Mouse (Mus musculus): ENCODE data around the gene Disp3. TPM values are rescaled to one million over a fixed set of nuclear protein-coding genes. Genes with fewer than 3 reads are reported as not detected.

Disp3 gene
- polyA plus RNA-seq, 1 experiment: 2.5 TPM

GRCm38 (mm10) chr4:148271656-148272055 is 16.1 kb downstream of the Disp3 start:
- Histone ChIP-seq H3K27ac (ENCODE audit: control insufficient read depth, insufficient read depth, low read depth, low read length) (no peak overlapping the region), H3K4me1 (ENCODE audit: control insufficient read depth, insufficient read depth, low read length) (peaks cover 12% of the 10 kb centered on the region), H3K36me3 (ENCODE audit: control insufficient read depth, insufficient read depth, low read length) (no peaks in the 10 kb centered on the region), H3K27me3 (ENCODE audit: control insufficient read depth, insufficient read depth, low read length) (no peaks in the 10 kb centered on the region), H3K4me3 (ENCODE audit: control insufficient read depth, low read depth, low read length) (peak overlapping the region; percentile 56)
- peak; percentile 3; the same call in 1 of the 2 replicates for TF ChIP-seq POLR2A (IDR thresholded peaks at IDR 0.05; ENCODE audit: control insufficient read depth, low read depth, low read length)
- no peak for TF ChIP-seq CTCF (IDR thresholded peaks at IDR 0.05; ENCODE audit: control insufficient read depth, insufficient read depth, insufficient replicate concordance, low read depth, low read length)

GRCm38 (mm10) chr4:148266973-148267507 is 20.7 kb downstream of the Disp3 start:
- H3K27ac ChIP-seq (ENCODE audit: control insufficient read depth, insufficient read depth, low read depth, low read length): no peak overlapping the region
- H3K27me3 ChIP-seq (ENCODE audit: control insufficient read depth, insufficient read depth, low read length): no peaks in the 10 kb centered on the region
- no peaks in the 10 kb centered on the region for H3K36me3 ChIP-seq (ENCODE audit: control insufficient read depth, insufficient read depth, low read length)
- H3K4me1 ChIP-seq (ENCODE audit: control insufficient read depth, insufficient read depth, low read length): peaks cover 9% of the 10 kb centered on the region
- H3K4me3 ChIP-seq (ENCODE audit: control insufficient read depth, low read depth, low read length): no peak overlapping the region
- TF ChIP-seq CTCF (IDR thresholded peaks at IDR 0.05; ENCODE audit: control insufficient read depth, insufficient read depth, insufficient replicate concordance, low read depth, low read length): no peak
- TF ChIP-seq POLR2A (IDR thresholded peaks at IDR 0.05; ENCODE audit: control insufficient read depth, low read depth, low read length): no peak

GRCm38 (mm10) chr4:148259941-148260340 is 27.8 kb downstream of the Disp3 start:
- Histone ChIP-seq H3K27ac (ENCODE audit: control insufficient read depth, insufficient read depth, low read depth, low read length) (no peak overlapping the region), H3K27me3 (ENCODE audit: control insufficient read depth, insufficient read depth, low read length) (no peaks in the 10 kb centered on the region), H3K4me3 (ENCODE audit: control insufficient read depth, low read depth, low read length) (no peak overlapping the region), H3K4me1 (ENCODE audit: control insufficient read depth, insufficient read depth, low read length) (no peaks in the 10 kb centered on the region), H3K36me3 (ENCODE audit: control insufficient read depth, insufficient read depth, low read length) (no peaks in the 10 kb centered on the region)
- TF ChIP-seq CTCF (IDR thresholded peaks at IDR 0.05; ENCODE audit: control insufficient read depth, insufficient read depth, insufficient replicate concordance, low read depth, low read length): no peak
- no peak for TF ChIP-seq POLR2A (IDR thresholded peaks at IDR 0.05; ENCODE audit: control insufficient read depth, low read depth, low read length)

GRCm38 (mm10) chr4:148249341-148249740 is 38.4 kb downstream of the Disp3 start:
- Histone ChIP-seq H3K4me3 (ENCODE audit: control insufficient read depth, low read depth, low read length) (no peak overlapping the region), H3K27ac (ENCODE audit: control insufficient read depth, insufficient read depth, low read depth, low read length) (no peak overlapping the region), H3K27me3 (ENCODE audit: control insufficient read depth, insufficient read depth, low read length) (no peaks in the 10 kb centered on the region), H3K4me1 (ENCODE audit: control insufficient read depth, insufficient read depth, low read length) (no peaks in the 10 kb centered on the region), H3K36me3 (ENCODE audit: control insufficient read depth, insufficient read depth, low read length) (no peaks in the 10 kb centered on the region)
- TF ChIP-seq POLR2A (IDR thresholded peaks at IDR 0.05; ENCODE audit: control insufficient read depth, low read depth, low read length): no peak
- peak; percentile 44; the same call in 1 of the 2 replicates for TF ChIP-seq CTCF (IDR thresholded peaks at IDR 0.05; ENCODE audit: control insufficient read depth, insufficient read depth, insufficient replicate concordance, low read depth, low read length)

- Histone ChIP-seq H3K27me3 (ENCODE audit: control insufficient read depth, insufficient read depth, low read length) (no peaks in the 10 kb centered on the region), H3K4me1 (ENCODE audit: control insufficient read depth, insufficient read depth, low read length) (no peaks in the 10 kb centered on the region), H3K4me3 (ENCODE audit: control insufficient read depth, low read depth, low read length) (no peak overlapping the region), H3K36me3 (ENCODE audit: control insufficient read depth, insufficient read depth, low read length) (no peaks in the 10 kb centered on the region), H3K27ac (ENCODE audit: control insufficient read depth, insufficient read depth, low read depth, low read length) (no peak overlapping the region)
- TF ChIP-seq POLR2A (IDR thresholded peaks at IDR 0.05; ENCODE audit: control insufficient read depth, low read depth, low read length): no peak
- no peak for TF ChIP-seq CTCF (IDR thresholded peaks at IDR 0.05; ENCODE audit: control insufficient read depth, insufficient read depth, insufficient replicate concordance, low read depth, low read length)
These were observed 47.4 kb downstream of the Disp3 start for GRCm38 (mm10) chr4:148240387-148240786.

- no peaks in the 10 kb centered on the region for H3K36me3 ChIP-seq (ENCODE audit: control insufficient read depth, insufficient read depth, low read length)
- H3K4me1 ChIP-seq (ENCODE audit: control insufficient read depth, insufficient read depth, low read length): no peaks in the 10 kb centered on the region
- TF ChIP-seq CTCF (IDR thresholded peaks at IDR 0.05; ENCODE audit: control insufficient read depth, insufficient read depth, insufficient replicate concordance, low read depth, low read length) (no peak), POLR2A (IDR thresholded peaks at IDR 0.05; ENCODE audit: control insufficient read depth, low read depth, low read length) (no peak)
- no peak overlapping the region for H3K4me3 ChIP-seq (ENCODE audit: control insufficient read depth, low read depth, low read length)
- no peak overlapping the region for H3K27ac ChIP-seq (ENCODE audit: control insufficient read depth, insufficient read depth, low read depth, low read length)
- H3K27me3 ChIP-seq (ENCODE audit: control insufficient read depth, insufficient read depth, low read length): no peaks in the 10 kb centered on the region
These were observed 48.2 kb downstream of the Disp3 start for GRCm38 (mm10) chr4:148239474-148240130.

- Histone ChIP-seq H3K4me1 (ENCODE audit: control insufficient read depth, insufficient read depth, low read length) (no peaks in the 10 kb centered on the region), H3K27ac (ENCODE audit: control insufficient read depth, insufficient read depth, low read depth, low read length) (no peak overlapping the region), H3K4me3 (ENCODE audit: control insufficient read depth, low read depth, low read length) (no peak overlapping the region), H3K27me3 (ENCODE audit: control insufficient read depth, insufficient read depth, low read length) (no peaks in the 10 kb centered on the region), H3K36me3 (ENCODE audit: control insufficient read depth, insufficient read depth, low read length) (no peaks in the 10 kb centered on the region)
- no peak for TF ChIP-seq CTCF (IDR thresholded peaks at IDR 0.05; ENCODE audit: control insufficient read depth, insufficient read depth, insufficient replicate concordance, low read depth, low read length)
- no peak for TF ChIP-seq POLR2A (IDR thresholded peaks at IDR 0.05; ENCODE audit: control insufficient read depth, low read depth, low read length)
These were observed 48.8 kb downstream of the Disp3 start for GRCm38 (mm10) chr4:148238919-148239318.

All from testis, adult 2 months (tissue).